Mouse (Mus musculus) E14TG2a.4 (cell line): ENCODE measurements at regions not wholly inside any gene's neighbourhood (a gene's known extent, or its start where the extent isn't known, plus 50 kb on each side); places are given as distances from the start of the nearest gene placed in this dataset.

Experiments
- CTCF ChIP-seq: conservative IDR thresholded peaks from 2 replicates; pipeline ENCODE4 v1.5.1; 2014; ENCODE audit warnings: low read length
- NANOG ChIP-seq: IDR thresholded peaks from 2 replicates; pipeline ENCODE4 v1.6.1; 2014; ENCODE audit warnings: borderline replicate concordance, low read length, mixed read lengths
- POU5F1 ChIP-seq: IDR thresholded peaks from 2 replicates; pipeline ENCODE4 v1.6.1; 2014; ENCODE audit warnings: low read length, borderline replicate concordance

- TF ChIP-seq CTCF (no peak), POU5F1 (no peak), NANOG (no peak)
Observed at GRCm38 (mm10) chr13:101483816-101484215, 284.2 kb downstream of the Pik3r1 start.
